Mouse (Mus musculus) hindbrain, embryonic 15.5 days (tissue): Measurements from ENCODE around the gene Olfr1258. TPM values are rescaled to one million over a fixed set of nuclear protein-coding genes. Genes with fewer than 3 reads are reported as not detected.
"Not testable (repeated sequence)": the region's sequence is repeated elsewhere in the genome, so short reads cannot be mapped to it uniquely, and the experiment has no call there.

Experiments used
- ATAC-seq: fragments of 200-750 bp; cut with Nextera tagmentation; 2 replicates; pipeline ENCODE4 v1.8.0; 2017; ENCODE audit warnings: low read depth, moderate number of reproducible peaks, moderate TSS enrichment; ENCODE audit not compliant: low FRiP score
- H3K27ac ChIP-seq: fragments of 300-500 bp; sonication (generic); replicated peaks from 2 replicates; pipeline ENCODE4 v1.5.1; 2015; ENCODE audit warnings: mild to moderate bottlenecking, inconsistent platforms
- H3K27me3 ChIP-seq: fragments of 300-500 bp; sonication (generic); 2 replicates; pipeline ENCODE4 v1.6.1; 2015; ENCODE audit warnings: control low read depth, inconsistent platforms
- H3K36me3 ChIP-seq: fragments of 300-500 bp; sonication (generic); 2 replicates; pipeline ENCODE4 v1.6.1; 2015; ENCODE audit warnings: control low read depth, inconsistent platforms
- H3K4me1 ChIP-seq: fragments of 300-500 bp; sonication (generic); replicated peaks from 2 replicates; pipeline ENCODE4 v1.6.1; 2015; ENCODE audit warnings: control low read depth, inconsistent platforms
- H3K4me2 ChIP-seq: fragments of 300-500 bp; sonication (generic); 2 replicates; pipeline ENCODE4 v1.6.1; 2015; ENCODE audit warnings: moderate library complexity, mild to moderate bottlenecking, inconsistent platforms
- H3K4me3 ChIP-seq: fragments of 300-500 bp; sonication (generic); 2 replicates; pipeline ENCODE4 v1.5.1; 2015; ENCODE audit warnings: mild to moderate bottlenecking, inconsistent platforms
- H3K9ac ChIP-seq: fragments of 300-500 bp; sonication (generic); 2 replicates; pipeline ENCODE4 v1.6.1; 2015; ENCODE audit warnings: inconsistent platforms
- H3K9me3 ChIP-seq: fragments of 300-500 bp; sonication (generic); 2 replicates; pipeline ENCODE4 v1.6.1; 2016; ENCODE audit warnings: control low read depth, inconsistent platforms
- WGBS: fragments of 180-500 bp; shearing (Covaris S2); methylation state at CpG from one replicate; pipeline ENCODE4 v1.1.7; 2015; 5-methylcytosine and 5-hydroxymethylcytosine counted together
- polyA plus RNA-seq: library from polyadenylated mRNA; unstranded; fragments of >200 nt; fragmentation: Nextera tagmentation; extraction: Ambion mirVana; gene quantifications from 2 replicates; pipeline ENCODE4 v1.2.1, GENCODE M21; 2015

Gene Olfr1258
- polyA plus RNA-seq = not detected in 2 replicates

- Histone ChIP-seq H3K36me3 (no peaks in the 10 kb centered on the region), H3K4me3 (no peak within 1 kb of the TSS), H3K9me3 (no peaks in the 10 kb centered on the region), H3K9ac (no peak within 1 kb of the TSS), H3K4me1 (no peaks in the 10 kb centered on the region), H3K27me3 (no peaks in the 10 kb centered on the region), H3K4me2 (no peak within 1 kb of the TSS), H3K27ac (no peak within 1 kb of the TSS)
- ATAC-seq = no peak
Observed at GRCm38 (mm10) chr2:89927009-89927408, at the start of gene Olfr1258. TSS of gene Olfr1258 (plus strand) at chr2:89927309.

DNA sequence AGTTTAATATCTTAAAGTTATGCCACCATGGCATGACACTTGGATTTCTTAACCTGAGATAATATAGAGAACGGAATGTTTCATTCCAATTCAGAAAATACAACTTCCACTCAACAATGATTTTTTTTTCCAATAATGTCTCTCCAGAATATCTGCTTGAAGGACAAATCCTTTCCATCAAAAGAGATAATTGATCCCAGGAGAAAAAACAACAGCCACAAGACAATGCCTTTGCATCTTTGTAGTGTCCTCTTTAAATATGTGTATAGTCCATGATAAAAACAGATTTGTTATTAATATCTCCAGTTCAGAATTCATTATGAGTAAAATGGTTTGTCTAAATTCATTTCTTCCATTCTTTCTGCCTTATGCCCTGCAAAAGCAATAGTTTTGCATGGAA, 49.0 kb upstream of the Olfr1258 start, which contains the start of gene Olfr1257:
Gene Olfr1257, plus strand, starts transcription at position 301 of the 400 bp plus-strand sequence.
- H3K4me1 ChIP-seq = no peaks in the 10 kb centered on the region
- WGBS = 89% methylated on average over 1 of the region's 1 CpGs
- no peak within 1 kb of the TSS for H3K4me3 ChIP-seq

GRCm38 (mm10) chr2:89912616-89913015, 14.5 kb upstream of the Olfr1258 start:
- H3K9me3 ChIP-seq, H3K9ac ChIP-seq, H3K36me3 ChIP-seq, H3K4me2 ChIP-seq, H3K27ac ChIP-seq, ATAC-seq, H3K27me3 ChIP-seq, H3K4me1 ChIP-seq, H3K4me3 ChIP-seq: not testable (repeated sequence)
- WGBS = 95% methylated on average over 9 of the region's 9 CpGs

More for the DNA sequence above, 49.0 kb upstream of the Olfr1258 start, which contains the start of gene Olfr1257:
- Histone ChIP-seq H3K4me2 (no peak within 1 kb of the TSS), H3K27ac (no peak within 1 kb of the TSS), H3K9me3 (no peaks in the 10 kb centered on the region), H3K36me3 (no peaks in the 10 kb centered on the region), H3K27me3 (no peaks in the 10 kb centered on the region), H3K9ac (no peak within 1 kb of the TSS)
- ATAC-seq = no peak

- no peak within 1 kb of the TSS for H3K4me3 ChIP-seq
- H3K4me2 ChIP-seq = no peak within 1 kb of the TSS
- H3K4me1 ChIP-seq = no peaks in the 10 kb centered on the region
- H3K27me3 ChIP-seq = no peaks in the 10 kb centered on the region
- no peaks in the 10 kb centered on the region for H3K9me3 ChIP-seq
- H3K27ac ChIP-seq = no peak within 1 kb of the TSS
- WGBS = 87% methylated on average over 5 of the region's 5 CpGs
- no peak within 1 kb of the TSS for H3K9ac ChIP-seq
- ATAC-seq = no peak
- no peaks in the 10 kb centered on the region for H3K36me3 ChIP-seq
Observed at GRCm38 (mm10) chr2:89948564-89948963, 21.5 kb downstream of the Olfr1258 start, which contains the start of gene Olfr1259. TSS of gene Olfr1259 (minus strand) at chr2:89948664.

- 60% methylated on average over 2 of the region's 2 CpGs for WGBS
- H3K9ac ChIP-seq = no peak within 1 kb of the TSS
- no peak within 1 kb of the TSS for H3K4me3 ChIP-seq
- no peaks in the 10 kb centered on the region for H3K4me1 ChIP-seq
- H3K27ac ChIP-seq = no peak within 1 kb of the TSS
- no peaks in the 10 kb centered on the region for H3K27me3 ChIP-seq
- no peaks in the 10 kb centered on the region for H3K9me3 ChIP-seq
- no peak within 1 kb of the TSS for H3K4me2 ChIP-seq
- no peaks in the 10 kb centered on the region for H3K36me3 ChIP-seq
- ATAC-seq = no peak
Observed at GRCm38 (mm10) chr2:89974184-89974583, 47.1 kb downstream of the Olfr1258 start, which contains the start of gene Olfr1260. TSS of gene Olfr1260 (plus strand) at chr2:89974340.

- H3K36me3 ChIP-seq = no peaks in the 10 kb centered on the region
- no peak overlapping the region for H3K4me2 ChIP-seq
- ATAC-seq = no peak
- no peaks in the 10 kb centered on the region for H3K4me1 ChIP-seq
- WGBS = 89% methylated on average over 2 of the region's 2 CpGs
- no peak overlapping the region for H3K4me3 ChIP-seq
- no peaks in the 10 kb centered on the region for H3K27me3 ChIP-seq
- H3K9me3 ChIP-seq = no peaks in the 10 kb centered on the region
- H3K27ac ChIP-seq = no peak overlapping the region
- H3K9ac ChIP-seq = no peak overlapping the region
Observed at GRCm38 (mm10) chr2:89977709-89978108, 50.6 kb downstream of the Olfr1258 start.

Other genes with a start within 250 kb of the Olfr1258 start
- gene Olfr1252, start 202.3 kb upstream of the Olfr1258 start, polyA plus RNA-seq = not detected in 2 replicates
- not detected in 2 replicates for gene Olfr1253, start 170.2 kb upstream of the Olfr1258 start, polyA plus RNA-seq
- not detected in 2 replicates for gene Olfr1254, start 133.7 kb upstream of the Olfr1258 start, polyA plus RNA-seq
- gene Olfr1255, start 115.3 kb upstream of the Olfr1258 start, polyA plus RNA-seq = not detected in 2 replicates
- not detected in 2 replicates for gene Olfr1256, start 85.8 kb upstream of the Olfr1258 start, polyA plus RNA-seq
- gene Olfr48, start 79.1 kb upstream of the Olfr1258 start, polyA plus RNA-seq = 0.12 TPM in 1 of 2 replicates, not detected in the other
- not detected in 2 replicates for gene Olfr1257, start 48.9 kb upstream of the Olfr1258 start, polyA plus RNA-seq
- not detected in 2 replicates for gene Olfr1259, start 21.4 kb downstream of the Olfr1258 start, polyA plus RNA-seq
- not detected in 2 replicates for gene Olfr1260, start 47.0 kb downstream of the Olfr1258 start, polyA plus RNA-seq
- not detected in 2 replicates for gene Olfr1261, start 63.9 kb downstream of the Olfr1258 start, polyA plus RNA-seq
- not detected in 2 replicates for gene Olfr1262, start 72.8 kb downstream of the Olfr1258 start, polyA plus RNA-seq
- not detected in 2 replicates for gene Olfr1263, start 84.8 kb downstream of the Olfr1258 start, polyA plus RNA-seq
- not detected in 2 replicates for gene Olfr1264, start 98.3 kb downstream of the Olfr1258 start, polyA plus RNA-seq
- gene Olfr1265, start 108.0 kb downstream of the Olfr1258 start, polyA plus RNA-seq = not detected in 2 replicates
- gene Olfr140, start 136.3 kb downstream of the Olfr1258 start, polyA plus RNA-seq = not detected in 2 replicates
- not detected in 2 replicates for gene Olfr1269, start 194.1 kb downstream of the Olfr1258 start, polyA plus RNA-seq
- not detected in 2 replicates for gene Olfr32, start 215.0 kb downstream of the Olfr1258 start, polyA plus RNA-seq
- gene Olfr1270, start 225.8 kb downstream of the Olfr1258 start, polyA plus RNA-seq = not detected in 2 replicates